Mouse (Mus musculus) embryonic facial prominence, embryonic 12.5 days (tissue): ENCODE measurements around the gene Trmt2b. TPM values are rescaled to one million over a fixed set of nuclear protein-coding genes. Genes with fewer than 3 reads are reported as not detected.
"Not testable (repeated sequence)": the region's sequence is repeated elsewhere in the genome, so short reads cannot be mapped to it uniquely, and the experiment has no call there.

Experiments
- ATAC-seq: fragments of 200-750 bp; cut with Nextera tagmentation; 2 replicates; pipeline ENCODE4 v1.8.0; 2017; ENCODE audit not compliant: insufficient number of reproducible peaks, insufficient read depth, low FRiP score, low TSS enrichment
- H3K27ac ChIP-seq: fragments of 300-500 bp; sonication (generic); 2 replicates; pipeline ENCODE4 v1.5.1; 2016; ENCODE audit warnings: mild to moderate bottlenecking
- H3K27me3 ChIP-seq: fragments of 300-500 bp; sonication (generic); 2 replicates; pipeline ENCODE4 v1.6.1; 2016; ENCODE audit warnings: mild to moderate bottlenecking, moderate library complexity
- H3K36me3 ChIP-seq: fragments of 300-500 bp; sonication (generic); 2 replicates; pipeline ENCODE4 v1.6.1; 2016; ENCODE audit warnings: mild to moderate bottlenecking
- H3K4me1 ChIP-seq: fragments of 300-500 bp; sonication (generic); 2 replicates; pipeline ENCODE4 v1.6.1; 2016
- H3K4me2 ChIP-seq: fragments of 300-500 bp; sonication (generic); replicated peaks from 2 replicates; pipeline ENCODE4 v1.6.1; 2016; ENCODE audit warnings: mild to moderate bottlenecking, moderate library complexity
- H3K4me3 ChIP-seq: fragments of 300-500 bp; sonication (generic); 2 replicates; pipeline ENCODE4 v1.5.1; 2016; ENCODE audit warnings: mild to moderate bottlenecking
- H3K9ac ChIP-seq: fragments of 300-500 bp; sonication (generic); 2 replicates; pipeline ENCODE4 v1.6.1; 2016; ENCODE audit warnings: mild to moderate bottlenecking, moderate library complexity
- H3K9me3 ChIP-seq: fragments of 300-500 bp; sonication (generic); 2 replicates; pipeline ENCODE4 v1.6.1; 2016; ENCODE audit warnings: mild to moderate bottlenecking, moderate library complexity
- WGBS: fragments of 180-500 bp; shearing (Covaris S2); methylation state at CpG from one replicate; pipeline ENCODE4 v1.1.7; 2016; 5-methylcytosine and 5-hydroxymethylcytosine counted together
- polyA plus RNA-seq: library from polyadenylated mRNA; unstranded; fragments of >200 nt; fragmentation: Nextera tagmentation; extraction: Ambion mirVana; gene quantifications from 2 replicates; pipeline ENCODE4 v1.2.1, GENCODE M21; 2016

Trmt2b gene
- polyA plus RNA-seq, 1 experiment from 2014 or later, result 11.5 TPM

GRCm38 (mm10) chrX:134211151-134211642 is 65.6 kb downstream of the Trmt2b start:
- no peak overlapping the region for H3K9ac ChIP-seq
- no peak for ATAC-seq
- no peak overlapping the region for H3K4me3 ChIP-seq
- H3K9me3 ChIP-seq, result no peaks in the 10 kb centered on the region
- no peaks in the 10 kb centered on the region for H3K4me1 ChIP-seq
- no peaks in the 10 kb centered on the region for H3K36me3 ChIP-seq
- H3K27ac ChIP-seq, result no peak overlapping the region
- H3K27me3 ChIP-seq, result no peaks in the 10 kb centered on the region
- no peak overlapping the region for H3K4me2 ChIP-seq
- WGBS, result 89% methylated on average over 7 of the region's 7 CpGs

GRCm38 (mm10) chrX:134208491-134208890 is 68.3 kb downstream of the Trmt2b start:
- H3K9me3 ChIP-seq, result no peaks in the 10 kb centered on the region
- no peaks in the 10 kb centered on the region for H3K4me1 ChIP-seq
- H3K9ac ChIP-seq, result no peak overlapping the region
- H3K27ac ChIP-seq, result no peak overlapping the region
- 75% methylated on average over 2 of the region's 2 CpGs for WGBS
- H3K4me3 ChIP-seq, result no peak overlapping the region
- no peaks in the 10 kb centered on the region for H3K27me3 ChIP-seq
- ATAC-seq, result no peak
- H3K4me2 ChIP-seq, result no peak overlapping the region
- no peaks in the 10 kb centered on the region for H3K36me3 ChIP-seq

- not testable (repeated sequence) for H3K27me3 ChIP-seq, H3K27ac ChIP-seq
- WGBS, result 85% methylated on average over 9 of the region's 9 CpGs
Measured at GRCm38 (mm10) chrX:134187201-134187600, 89.6 kb downstream of the Trmt2b start, which contains the start of gene Arl13a. Gene Arl13a (plus strand): TSS chrX:134187501.

GRCm38 (mm10) chrX:134174699-134175098 is 102.1 kb downstream of the Trmt2b start:
- H3K4me3 ChIP-seq, result no peak overlapping the region
- no peaks in the 10 kb centered on the region for H3K36me3 ChIP-seq
- no peak overlapping the region for H3K27ac ChIP-seq
- no peak for ATAC-seq
- no peaks in the 10 kb centered on the region for H3K4me1 ChIP-seq
- no peaks in the 10 kb centered on the region for H3K27me3 ChIP-seq
- H3K4me2 ChIP-seq, result no peak overlapping the region
- no peaks in the 10 kb centered on the region for H3K9me3 ChIP-seq
- 95% methylated on average over 1 of the region's 1 CpGs for WGBS
- H3K9ac ChIP-seq, result no peak overlapping the region

More at GRCm38 (mm10) chrX:134187201-134187600, 89.6 kb downstream of the Trmt2b start, which contains the start of gene Arl13a:
- not testable (repeated sequence) for H3K9me3 ChIP-seq, ATAC-seq, H3K4me2 ChIP-seq, H3K4me1 ChIP-seq, H3K36me3 ChIP-seq, H3K4me3 ChIP-seq, H3K9ac ChIP-seq

Other genes starting within 250 kb of the Trmt2b start
- gene Cstf2, start 217.8 kb downstream of the Trmt2b start, polyA plus RNA-seq, result 47.8 and 51.1 TPM in 2 replicates
- 0.08 TPM in 1 of 2 replicates, not detected in the other for gene Xkrx, start 114.9 kb downstream of the Trmt2b start, polyA plus RNA-seq
- gene Arl13a, start 89.5 kb downstream of the Trmt2b start, polyA plus RNA-seq, result not detected in 2 replicates
- gene Nox1, start 55.0 kb downstream of the Trmt2b start, polyA plus RNA-seq, result not detected in 2 replicates
- 16.2 and 17.7 TPM in 2 replicates for gene Tmem35a, start 18.2 kb upstream of the Trmt2b start, polyA plus RNA-seq
- 24.8 and 26.5 TPM in 2 replicates for gene Cenpi, start 31.1 kb upstream of the Trmt2b start, polyA plus RNA-seq
- 5.0 and 5.2 TPM in 2 replicates for gene Drp2, start 127.6 kb upstream of the Trmt2b start, polyA plus RNA-seq
- 0.27 TPM in 2 replicates for gene Taf7l, start 199.5 kb upstream of the Trmt2b start, polyA plus RNA-seq